Mouse (Mus musculus) heart, embryonic 13.5 days (tissue): ENCODE measurements around the gene Fcer1g. TPM values are rescaled to one million over a fixed set of nuclear protein-coding genes. Genes with fewer than 3 reads are reported as not detected.

Source experiments
- ATAC-seq: fragments of 200-750 bp; cut with Nextera tagmentation; 2 replicates; pipeline ENCODE4 v1.8.0; 2017; ENCODE audit warnings: moderate TSS enrichment; ENCODE audit not compliant: insufficient number of reproducible peaks, low FRiP score, low TSS enrichment; ENCODE audit errors: extremely low read depth
- H3K27ac ChIP-seq: fragments of 300-500 bp; sonication (generic); replicated peaks from 2 replicates; pipeline ENCODE4 v1.5.1; 2015; ENCODE audit warnings: moderate library complexity, mild to moderate bottlenecking, inconsistent platforms
- H3K27me3 ChIP-seq: fragments of 300-500 bp; sonication (generic); replicated peaks from 2 replicates; pipeline ENCODE4 v1.6.1; 2015; ENCODE audit warnings: mild to moderate bottlenecking, inconsistent platforms
- H3K36me3 ChIP-seq: fragments of 300-500 bp; sonication (generic); 2 replicates; pipeline ENCODE4 v1.6.1; 2015; ENCODE audit warnings: mild to moderate bottlenecking, inconsistent platforms
- H3K4me1 ChIP-seq: fragments of 300-500 bp; sonication (generic); 2 replicates; pipeline ENCODE4 v1.6.1; 2015; ENCODE audit warnings: inconsistent platforms
- H3K4me2 ChIP-seq: fragments of 300-500 bp; sonication (generic); 2 replicates; pipeline ENCODE4 v1.6.1; 2015; ENCODE audit warnings: inconsistent platforms, mild to moderate bottlenecking, moderate library complexity
- H3K4me3 ChIP-seq: fragments of 300-500 bp; sonication (generic); 2 replicates; pipeline ENCODE4 v1.5.1; 2015; ENCODE audit warnings: moderate library complexity, mild to moderate bottlenecking, inconsistent platforms
- H3K9ac ChIP-seq: fragments of 300-500 bp; sonication (generic); 2 replicates; pipeline ENCODE4 v1.6.1; 2015; ENCODE audit warnings: inconsistent platforms, mild to moderate bottlenecking, moderate library complexity
- H3K9me3 ChIP-seq: fragments of 300-500 bp; sonication (generic); 2 replicates; pipeline ENCODE4 v1.6.1; 2016; ENCODE audit warnings: inconsistent platforms
- WGBS: fragments of 180-500 bp; shearing (Covaris S2); methylation state at CpG from one replicate; pipeline ENCODE4 v1.1.7; 2015; ENCODE audit warnings: mixed read lengths; 5-methylcytosine and 5-hydroxymethylcytosine counted together
- polyA plus RNA-seq: library from polyadenylated mRNA; unstranded; fragments of >200 nt; fragmentation: Nextera tagmentation; extraction: Ambion mirVana; gene quantifications from 2 replicates; pipeline ENCODE4 v1.2.1, GENCODE M21; 2015

The Fcer1g gene
- polyA plus RNA-seq, 1 experiment from 2014 or later, result 33.1 TPM

DNA sequence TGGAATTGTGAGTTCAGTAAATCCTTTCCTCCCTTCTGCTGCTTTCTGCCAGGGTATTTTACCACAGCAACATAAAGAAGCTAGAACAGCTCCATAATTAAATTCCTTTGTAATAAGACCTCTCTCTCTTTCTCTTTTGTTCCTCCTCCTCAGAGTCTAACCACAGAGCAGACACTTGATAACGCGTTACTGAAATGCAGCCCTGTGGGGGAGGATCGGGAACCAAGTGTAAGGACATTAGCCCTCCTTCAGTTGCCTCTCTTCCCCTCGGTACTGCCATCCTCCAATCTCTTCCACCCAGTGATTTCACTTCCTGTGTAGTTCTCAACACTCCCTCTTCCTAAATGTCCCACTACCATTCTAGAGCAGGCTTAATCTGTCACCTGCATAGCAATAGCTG, 24.8 kb downstream of the Fcer1g start:
- H3K27me3 ChIP-seq, result peaks cover 4% of the 10 kb centered on the region; the same call in 1 of the 2 replicates
- no peak overlapping the region for H3K27ac ChIP-seq
- H3K9ac ChIP-seq, result no peak overlapping the region
- 9% methylated on average over 4 of the region's 4 CpGs for WGBS
- H3K9me3 ChIP-seq, result no peaks in the 10 kb centered on the region
- ATAC-seq, result no peak
- no peaks in the 10 kb centered on the region for H3K36me3 ChIP-seq
- H3K4me1 ChIP-seq, result peaks cover 8% of the 10 kb centered on the region; the same call in 1 of the 2 replicates
- H3K4me2 ChIP-seq, result peak overlapping the region; percentile 7; the same call in 1 of the 2 replicates
- H3K4me3 ChIP-seq, result no peak overlapping the region

DNA sequence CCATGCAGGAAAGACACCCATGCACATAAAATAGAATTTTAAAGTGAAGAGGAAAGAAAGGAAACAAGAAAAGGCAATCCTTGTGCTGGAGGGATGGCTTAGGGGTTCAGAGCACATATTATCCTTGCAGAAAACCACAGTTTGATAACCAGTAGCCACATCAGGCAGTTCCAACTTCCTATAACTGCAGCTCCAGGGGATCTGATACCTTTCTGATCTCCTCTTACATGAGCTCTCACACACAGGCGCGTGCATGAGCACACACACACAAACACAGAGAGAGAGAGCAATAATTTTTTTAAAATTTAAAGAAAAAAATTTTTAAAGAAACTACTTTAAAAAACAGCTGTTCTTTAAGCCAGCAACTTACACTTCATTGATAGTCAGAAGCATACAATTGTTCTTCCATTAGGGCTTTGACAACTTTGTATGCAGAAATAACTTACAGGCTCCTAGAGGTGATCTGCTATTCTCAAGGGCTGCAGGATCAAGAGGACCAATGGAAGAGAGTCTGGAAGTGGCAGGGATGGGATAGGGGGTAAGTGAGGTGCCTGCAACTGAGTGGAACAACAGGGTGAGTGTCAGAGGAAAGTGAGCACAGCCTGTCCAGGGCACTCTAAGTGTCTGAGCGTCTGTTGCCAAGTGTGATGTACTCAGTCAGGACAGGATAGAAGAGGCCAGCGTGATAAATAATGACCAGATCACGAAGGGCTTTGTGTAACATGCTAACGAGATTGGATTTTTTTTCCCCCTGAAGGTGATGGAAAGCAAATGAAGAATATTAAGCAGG, 28.3 kb downstream of the Fcer1g start:
- Histone ChIP-seq H3K4me2 (no peak overlapping the region), H3K36me3 (no peaks in the 10 kb centered on the region), H3K4me1 (peaks cover 8% of the 10 kb centered on the region; the same call in 1 of the 2 replicates), H3K9me3 (no peaks in the 10 kb centered on the region), H3K4me3 (no peak overlapping the region), H3K27ac (no peak overlapping the region), H3K9ac (no peak overlapping the region), H3K27me3 (no peaks in the 10 kb centered on the region; the same call in 1 of the 2 replicates)
- ATAC-seq, result no peak
- WGBS, result 59% methylated on average over 6 of the region's 6 CpGs

DNA sequence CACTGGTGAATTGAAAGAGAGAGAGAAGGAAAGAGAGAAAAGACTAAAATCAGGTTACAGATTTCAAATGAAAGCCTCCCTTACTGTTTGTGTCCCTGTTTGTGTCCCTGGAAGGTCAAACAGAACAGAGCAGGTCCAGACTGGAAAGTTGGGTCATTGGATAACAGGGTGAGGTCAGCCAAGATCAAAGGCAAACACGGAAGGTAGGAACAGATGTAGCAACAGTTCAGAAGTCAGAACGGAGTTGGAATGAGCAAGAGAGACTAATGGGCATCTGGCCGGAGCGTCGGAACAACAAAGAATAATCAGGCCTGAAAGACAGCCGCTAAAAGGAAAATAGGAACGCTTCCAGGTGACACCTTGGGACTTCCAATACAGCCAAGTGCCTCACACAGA, 29.9 kb downstream of the Fcer1g start:
- H3K27me3 ChIP-seq, result no peaks in the 10 kb centered on the region; the same call in 1 of the 2 replicates
- ATAC-seq, result no peak
- whole genome bisulfite sequencing, result 53% methylated on average over 7 of the region's 7 CpGs
- H3K4me1 ChIP-seq, result peaks cover under 1% of the 10 kb centered on the region; the same call in 1 of the 2 replicates
- H3K9ac ChIP-seq, result no peak overlapping the region
- H3K36me3 ChIP-seq, result no peaks in the 10 kb centered on the region
- no peak overlapping the region for H3K4me2 ChIP-seq
- H3K4me3 ChIP-seq, result no peak overlapping the region
- no peak overlapping the region for H3K27ac ChIP-seq
- H3K9me3 ChIP-seq, result no peaks in the 10 kb centered on the region

DNA sequence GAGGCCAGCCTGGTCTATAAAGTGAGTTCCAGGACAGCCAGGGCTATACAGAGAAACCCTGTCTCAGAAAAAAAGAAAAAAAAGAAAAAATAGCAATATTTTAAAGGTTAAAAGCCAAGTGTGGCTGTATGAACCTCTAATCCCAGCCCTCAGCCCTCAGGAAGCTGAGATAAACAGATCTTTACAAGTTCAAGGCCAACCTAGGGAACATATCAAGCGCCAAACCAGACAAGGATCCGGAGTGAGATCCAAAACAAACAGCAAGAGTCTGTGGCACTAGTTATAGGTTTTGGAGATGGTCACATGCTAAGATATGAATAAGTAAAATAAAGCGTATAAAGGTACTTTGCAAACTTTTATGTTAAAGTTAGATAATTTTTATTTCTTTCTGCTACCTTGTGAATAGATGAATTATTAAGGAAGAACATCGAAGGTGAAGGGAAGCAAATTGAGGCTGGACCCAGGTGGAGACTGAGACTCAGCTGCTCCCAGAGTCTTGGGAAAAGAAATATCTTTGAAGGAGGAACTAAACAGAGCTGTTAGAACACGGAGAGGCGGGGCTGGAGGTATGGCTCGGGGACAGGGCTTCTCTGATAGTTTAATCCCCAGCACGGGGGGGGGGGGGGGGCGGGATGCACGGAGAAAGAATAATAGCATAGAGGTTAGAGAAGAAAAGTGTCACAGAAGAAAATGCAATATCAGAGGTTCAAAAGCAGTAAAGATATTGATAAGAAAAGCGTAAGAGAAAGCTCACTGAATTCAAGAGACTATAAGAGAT, 30.5 kb downstream of the Fcer1g start:
- no peaks in the 10 kb centered on the region; the same call in 1 of the 2 replicates for H3K27me3 ChIP-seq
- H3K4me2 ChIP-seq, result no peak overlapping the region
- WGBS, result 54% methylated on average over 11 of the region's 11 CpGs
- H3K27ac ChIP-seq, result no peak overlapping the region
- H3K4me3 ChIP-seq, result no peak overlapping the region
- ATAC-seq, result no peak
- H3K4me1 ChIP-seq, result no peaks in the 10 kb centered on the region
- H3K36me3 ChIP-seq, result no peaks in the 10 kb centered on the region
- H3K9ac ChIP-seq, result no peak overlapping the region
- no peaks in the 10 kb centered on the region for H3K9me3 ChIP-seq

DNA sequence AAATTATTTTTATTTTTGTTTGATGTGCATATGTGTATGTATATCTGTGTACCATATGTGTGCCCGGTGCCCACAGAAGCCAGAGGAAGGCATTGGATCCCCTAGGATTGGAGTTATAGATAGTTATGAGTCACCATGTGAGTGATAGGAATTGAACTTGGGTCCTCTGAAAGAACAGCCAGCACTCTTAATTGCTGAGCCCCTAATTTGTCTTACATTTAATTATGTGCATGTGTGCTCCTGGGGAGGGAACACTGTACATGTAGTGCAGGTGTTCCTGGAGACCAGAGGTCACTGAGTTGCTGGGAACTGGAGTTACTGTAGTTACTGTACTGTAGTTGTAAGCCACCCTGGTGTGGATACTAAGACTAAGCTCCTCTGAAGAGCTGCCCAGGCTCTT, 33.4 kb downstream of the Fcer1g start:
- WGBS, result 98% methylated on average over 1 of the region's 1 CpGs

DNA sequence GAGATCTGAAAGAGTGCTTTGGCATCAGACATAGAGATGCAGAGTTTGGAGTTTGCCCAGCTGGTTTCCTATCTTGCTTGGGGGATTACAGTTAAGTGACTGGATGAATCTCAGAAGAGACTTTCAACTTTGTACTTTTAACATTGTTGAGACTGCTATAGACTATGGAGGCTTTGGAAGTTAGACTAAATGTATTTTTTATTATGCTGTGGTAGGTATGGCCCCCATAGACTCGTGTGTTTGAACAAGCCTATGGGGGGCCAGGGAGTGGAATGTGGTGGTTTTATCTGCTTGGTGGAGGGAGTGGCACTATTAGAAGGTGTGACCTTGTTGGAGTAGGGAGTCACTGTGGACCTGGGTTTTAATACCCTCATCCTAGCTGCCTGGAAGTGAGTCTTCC, 34.6 kb downstream of the Fcer1g start:
- Histone ChIP-seq H3K27me3 (peaks cover 31% of the 10 kb centered on the region), H3K27ac (no peak overlapping the region), H3K36me3 (no peaks in the 10 kb centered on the region), H3K9ac (no peak overlapping the region), H3K4me2 (no peak overlapping the region), H3K4me3 (no peak overlapping the region), H3K9me3 (no peaks in the 10 kb centered on the region), H3K4me1 (peaks cover 19% of the 10 kb centered on the region)
- 33% methylated on average over 1 of the region's 1 CpGs for WGBS
- ATAC-seq, result no peak

More for the DNA sequence above, 33.4 kb downstream of the Fcer1g start:
- no peak overlapping the region for H3K4me2 ChIP-seq
- H3K4me1 ChIP-seq, result peaks cover 6% of the 10 kb centered on the region
- no peaks in the 10 kb centered on the region for H3K36me3 ChIP-seq
- H3K9ac ChIP-seq, result no peak overlapping the region
- peaks cover 18% of the 10 kb centered on the region for H3K27me3 ChIP-seq
- H3K4me3 ChIP-seq, result no peak overlapping the region
- ATAC-seq, result no peak
- H3K27ac ChIP-seq, result no peak overlapping the region
- H3K9me3 ChIP-seq, result no peaks in the 10 kb centered on the region

DNA sequence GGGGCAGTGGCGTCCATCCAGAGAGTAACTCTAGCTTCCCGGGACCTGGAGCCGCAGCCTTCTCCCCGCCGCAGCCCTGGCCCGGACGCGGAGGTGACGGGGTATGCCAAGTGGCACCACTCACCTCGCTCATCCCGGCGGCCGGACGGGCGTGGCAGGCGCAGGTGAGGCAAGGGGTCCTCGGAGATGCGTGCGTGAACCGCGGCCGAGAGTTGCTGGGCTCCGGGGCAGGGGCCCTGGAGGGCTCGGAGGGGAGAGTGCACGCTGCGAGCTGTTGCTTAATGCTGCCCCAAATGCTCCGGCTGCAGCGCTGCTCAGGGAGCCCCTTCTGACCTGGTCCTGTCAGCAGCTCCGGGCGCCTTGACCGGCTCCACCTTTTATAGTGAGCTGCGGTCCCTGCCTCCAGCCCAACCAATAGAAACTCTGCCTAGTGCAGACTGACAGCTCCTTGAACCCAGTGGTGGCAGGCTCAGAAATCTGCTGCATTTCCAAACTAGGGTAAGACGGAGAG, 38.2 kb downstream of the Fcer1g start, which contains the start of gene Pcp4l1:
Gene Pcp4l1, minus strand, starts transcription at position 382 of the 511 bp plus-strand sequence.
- Histone ChIP-seq H3K4me3 (peak within 1 kb of the TSS; percentile 68), H3K9me3 (no peaks in the 10 kb centered on the region), H3K27me3 (peaks cover 52% of the 10 kb centered on the region), H3K36me3 (no peaks in the 10 kb centered on the region), H3K27ac (peak within 1 kb of the TSS; percentile 51), H3K4me1 (peaks cover 43% of the 10 kb centered on the region), H3K9ac (peak within 1 kb of the TSS; percentile 85), H3K4me2 (peak within 1 kb of the TSS; percentile 87)
- ATAC-seq, result peak; percentile 84
- WGBS, result 0% methylated on average over 33 of the region's 33 CpGs

DNA sequence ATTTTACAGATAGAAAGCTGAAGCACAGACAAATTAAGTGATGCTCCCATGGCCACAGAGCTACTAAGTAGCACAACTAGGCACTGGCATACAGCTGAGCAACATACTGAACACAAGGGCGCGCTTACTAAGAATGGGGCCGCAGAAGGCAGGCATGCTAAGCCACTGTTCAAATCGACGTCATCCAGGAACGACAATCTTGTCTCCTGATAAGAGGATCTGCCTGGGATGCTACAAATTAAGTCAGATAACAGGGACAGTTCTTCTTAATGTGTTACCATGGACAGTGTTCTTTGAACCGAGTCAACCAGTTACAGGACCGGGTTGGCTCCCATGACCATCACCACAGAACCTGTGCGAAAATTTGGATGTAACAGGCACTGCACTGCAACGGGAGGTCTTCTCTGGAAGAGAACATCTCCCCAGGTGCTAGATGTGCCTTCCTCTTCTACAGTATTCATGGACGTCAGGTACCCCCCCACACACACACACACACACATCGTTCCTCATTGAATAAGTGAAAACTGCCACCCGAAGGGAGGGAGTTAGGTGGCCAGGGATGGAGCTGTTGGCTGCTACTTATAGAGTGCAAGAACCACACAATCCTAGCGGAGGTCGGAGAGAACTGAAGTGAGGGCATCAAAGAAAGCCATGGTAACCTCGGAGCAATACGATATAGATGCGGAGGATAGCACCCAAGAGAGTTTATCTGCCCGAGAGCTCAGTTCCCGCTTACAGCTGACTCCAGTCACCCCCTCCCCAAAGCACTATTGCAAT, 38.9 kb downstream of the Fcer1g start:
- peaks cover 50% of the 10 kb centered on the region for H3K4me1 ChIP-seq
- H3K9me3 ChIP-seq, result no peaks in the 10 kb centered on the region
- no peaks in the 10 kb centered on the region for H3K36me3 ChIP-seq
- peak overlapping the region; percentile 87 for H3K4me2 ChIP-seq
- peak overlapping the region; percentile 51 for H3K27ac ChIP-seq
- ATAC-seq, result no peak
- 8% methylated on average over 20 of the region's 20 CpGs for WGBS
- peak overlapping the region; percentile 85 for H3K9ac ChIP-seq
- peak overlapping the region; percentile 68 for H3K4me3 ChIP-seq
- peaks cover 52% of the 10 kb centered on the region for H3K27me3 ChIP-seq

DNA sequence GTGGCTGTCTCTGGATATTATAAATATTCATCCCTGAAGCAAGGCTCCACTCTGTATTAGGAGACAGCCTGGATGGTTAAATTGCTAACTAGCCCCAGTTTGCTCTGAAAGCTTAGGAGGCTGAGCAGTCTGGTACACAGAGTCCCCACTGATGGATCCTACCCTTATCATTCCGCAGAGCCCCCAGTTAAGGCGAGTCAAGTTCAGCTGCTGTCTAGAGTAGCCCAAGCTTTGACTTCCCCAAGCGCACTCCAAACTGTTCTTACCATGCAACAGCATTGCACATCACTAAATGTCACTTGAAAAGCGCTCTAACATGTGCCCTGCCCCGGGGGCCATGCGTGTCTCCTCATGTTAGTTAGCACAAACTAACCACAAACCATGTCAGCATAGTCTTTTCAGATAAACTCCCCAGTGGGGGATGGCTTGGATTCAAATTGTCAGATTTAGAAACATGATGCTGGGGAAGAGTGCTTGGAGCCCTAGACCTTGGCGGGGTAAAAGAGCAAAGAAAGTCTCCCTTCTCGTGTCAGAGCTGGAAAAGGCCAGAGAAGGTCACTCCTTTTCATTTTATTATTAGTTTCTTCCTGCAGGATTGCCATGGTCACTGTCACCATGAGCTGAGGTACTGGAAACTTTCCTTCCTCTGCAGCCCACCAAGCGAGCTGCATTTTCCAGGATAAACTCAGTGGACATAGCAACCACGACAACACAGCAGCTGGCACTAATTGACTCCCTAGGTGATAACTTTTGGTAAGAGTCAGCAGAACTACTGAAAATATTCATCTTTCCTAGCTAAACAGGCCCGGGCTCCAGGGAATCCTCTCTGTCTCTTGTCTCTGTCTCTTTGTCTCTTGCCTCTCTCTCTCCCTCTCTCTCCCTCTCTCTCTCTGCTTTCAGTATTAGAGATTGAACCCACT, 40.0 kb downstream of the Fcer1g start:
- peaks cover 52% of the 10 kb centered on the region for H3K27me3 ChIP-seq
- H3K9ac ChIP-seq, result peak overlapping the region; percentile 85
- WGBS, result 36% methylated on average over 11 of the region's 11 CpGs
- H3K4me2 ChIP-seq, result peak overlapping the region; percentile 87
- H3K36me3 ChIP-seq, result no peaks in the 10 kb centered on the region
- peaks cover 60% of the 10 kb centered on the region for H3K4me1 ChIP-seq
- H3K4me3 ChIP-seq, result peak overlapping the region; percentile 68
- H3K9me3 ChIP-seq, result no peaks in the 10 kb centered on the region
- no peak for ATAC-seq
- H3K27ac ChIP-seq, result no peak overlapping the region
